Mouse (Mus musculus): Measurements from ENCODE around the gene Igfn1. TPM values are rescaled to one million over a fixed set of nuclear protein-coding genes. Genes with fewer than 3 reads are reported as not detected.

The Igfn1 gene
- polyA plus RNA-seq (2016; fragmentation: Nextera tagmentation; extraction: Ambion mirVana), result not detected in 2 replicates

DNA sequence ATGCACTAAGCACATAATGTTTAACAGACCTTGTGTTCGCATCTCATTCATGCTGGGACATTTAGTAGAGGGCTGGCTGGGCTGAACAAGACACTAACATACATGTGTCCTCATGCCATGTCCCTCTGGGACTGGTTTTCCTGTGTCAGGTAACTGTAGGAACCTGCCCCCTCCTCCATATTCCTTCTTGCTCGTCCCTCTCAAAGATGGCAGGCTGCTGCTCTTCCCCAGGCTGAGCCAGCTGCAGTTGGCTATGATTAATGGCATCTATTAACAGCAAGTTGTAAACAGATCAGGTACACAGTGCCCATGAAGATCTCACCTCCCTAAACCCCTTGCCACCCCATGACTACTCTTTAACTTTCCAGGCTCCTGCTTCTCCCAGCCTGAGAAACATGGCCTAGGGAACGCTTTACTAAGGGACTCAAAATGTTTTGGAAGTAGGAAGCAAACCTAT lies at the start of gene Igfn1:
Gene Igfn1, minus strand, starts transcription at position 51 of the 457 bp plus-strand sequence.
- no peaks in the 10 kb centered on the region for H3K36me3 ChIP-seq
- H3K4me1 ChIP-seq, result peaks cover 11% of the 10 kb centered on the region
- H3K9ac ChIP-seq, result no peak within 1 kb of the TSS
- no peak for ATAC-seq (ENCODE audit: low FRiP score, low read depth)
- peak within 1 kb of the TSS; percentile 70 for H3K4me2 ChIP-seq (replicated peaks)
- H3K9me3 ChIP-seq, result no peaks in the 10 kb centered on the region
- no peak within 1 kb of the TSS for H3K4me3 ChIP-seq
- H3K27ac ChIP-seq, result no peak within 1 kb of the TSS
- H3K27me3 ChIP-seq (replicated peaks), result peaks cover 7% of the 10 kb centered on the region; the same call in 1 of the 2 replicates
- 74% methylated on average over 3 of the region's 3 CpGs for WGBS

DNA sequence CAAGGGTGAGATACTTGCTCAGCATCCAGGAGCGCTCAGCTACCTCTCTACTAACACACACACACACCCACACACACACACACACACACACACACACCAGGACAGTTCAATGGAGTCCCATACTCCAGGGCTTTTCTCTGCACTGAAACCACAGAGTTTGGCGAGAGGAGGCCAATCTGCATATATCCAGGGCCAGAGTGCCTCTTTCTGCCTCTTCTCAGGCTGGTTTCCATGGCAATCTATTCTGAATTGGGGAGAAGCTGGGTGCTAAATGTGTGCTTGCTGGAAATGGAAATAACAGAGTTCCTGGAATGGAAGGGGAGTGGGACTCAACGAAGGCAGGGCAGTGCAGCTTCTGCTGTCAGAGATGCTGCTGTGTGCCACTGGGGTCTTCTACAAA lies 49.6 kb upstream of the Igfn1 start:
- Histone ChIP-seq H3K4me1 (peaks cover 11% of the 10 kb centered on the region), H3K4me2 (replicated peaks) (no peak overlapping the region), H3K27ac (no peak overlapping the region), H3K27me3 (replicated peaks) (peaks cover 29% of the 10 kb centered on the region), H3K9me3 (no peaks in the 10 kb centered on the region), H3K9ac (no peak overlapping the region), H3K4me3 (no peak overlapping the region), H3K36me3 (no peaks in the 10 kb centered on the region)
- WGBS, result 62% methylated on average over 3 of the region's 3 CpGs
- ATAC-seq (ENCODE audit: low FRiP score, low read depth), result no peak

DNA sequence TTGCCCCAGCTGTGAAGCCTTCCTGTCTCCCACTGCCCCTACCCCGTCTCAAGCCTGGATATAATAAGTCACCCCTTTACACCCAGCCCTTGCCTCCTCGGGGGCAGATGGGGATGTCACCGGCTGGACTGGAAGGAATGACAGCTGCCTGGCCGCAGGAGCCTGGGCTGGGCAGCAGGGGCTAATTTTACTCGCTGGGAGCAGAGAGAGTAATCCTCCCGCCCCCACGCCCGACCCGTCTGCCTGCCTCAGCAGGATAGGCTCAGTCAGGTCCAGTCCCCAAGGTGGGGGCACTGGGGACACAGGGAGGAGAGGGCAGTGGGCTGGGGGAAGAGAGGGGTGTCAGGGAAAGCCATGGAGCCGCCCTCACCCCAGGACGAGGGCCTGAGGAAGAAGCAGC lies 46.4 kb upstream of the Igfn1 start, which contains the start of gene Cacna1s:
Gene Cacna1s, plus strand, starts transcription at position 204 of the 400 bp plus-strand sequence.
- Histone ChIP-seq H3K4me3 (no peak within 1 kb of the TSS; the same call in 1 of the 2 replicates), H3K27me3 (replicated peaks) (peaks cover 46% of the 10 kb centered on the region), H3K9ac (no peak within 1 kb of the TSS), H3K4me2 (replicated peaks) (no peak within 1 kb of the TSS), H3K27ac (no peak within 1 kb of the TSS), H3K9me3 (no peaks in the 10 kb centered on the region), H3K36me3 (no peaks in the 10 kb centered on the region), H3K4me1 (peaks cover 16% of the 10 kb centered on the region)
- 41% methylated on average over 11 of the region's 11 CpGs for WGBS
- no peak for ATAC-seq (ENCODE audit: low FRiP score, low read depth)

DNA sequence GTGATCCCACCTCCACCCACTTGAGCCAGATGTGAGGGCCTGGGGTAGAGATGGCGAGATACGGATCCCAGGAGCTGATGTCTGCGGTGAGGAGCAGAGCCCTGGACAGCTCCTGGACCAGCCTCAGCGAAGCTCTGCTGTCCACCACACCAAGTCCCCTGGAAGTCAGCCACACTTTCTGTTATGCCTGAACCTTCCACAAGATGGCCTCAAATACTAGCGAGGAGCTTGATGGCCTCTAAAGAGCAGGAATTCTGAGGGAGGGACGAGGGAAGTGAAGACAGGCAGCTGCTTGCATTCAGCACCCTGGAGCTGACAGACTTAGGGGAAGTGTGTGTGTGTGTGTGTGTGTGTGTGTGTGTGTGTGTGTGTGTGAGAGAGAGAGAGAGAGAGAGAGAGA lies 45.3 kb upstream of the Igfn1 start:
- Histone ChIP-seq H3K27ac (no peak overlapping the region), H3K4me2 (replicated peaks) (peak overlapping the region; percentile 65), H3K4me3 (peak overlapping the region; percentile 27; the same call in 1 of the 2 replicates), H3K4me1 (peaks cover 16% of the 10 kb centered on the region), H3K36me3 (no peaks in the 10 kb centered on the region), H3K9ac (peak overlapping the region; percentile 30; the same call in 1 of the 2 replicates), H3K27me3 (replicated peaks) (peaks cover 46% of the 10 kb centered on the region), H3K9me3 (no peaks in the 10 kb centered on the region)
- 0% methylated on average over 6 of the region's 6 CpGs for WGBS
- ATAC-seq (ENCODE audit: low FRiP score, low read depth), result peak; percentile 70

DNA sequence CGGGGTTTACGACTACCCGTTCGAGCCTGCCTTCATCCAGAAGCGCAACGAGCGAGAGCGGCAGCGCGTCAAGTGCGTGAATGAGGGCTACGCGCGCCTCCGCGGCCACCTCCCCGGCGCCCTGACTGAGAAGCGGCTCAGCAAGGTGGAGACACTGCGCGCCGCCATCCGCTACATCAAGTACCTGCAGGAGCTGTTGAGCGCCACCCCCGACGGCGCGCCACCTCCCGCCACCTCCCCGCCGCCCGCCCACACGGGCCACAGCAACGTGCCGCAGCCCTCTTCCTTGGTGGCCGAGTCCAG lies 44.8 kb upstream of the Igfn1 start:
- Histone ChIP-seq H3K9me3 (no peaks in the 10 kb centered on the region), H3K27me3 (replicated peaks) (peaks cover 46% of the 10 kb centered on the region), H3K9ac (peak overlapping the region; percentile 30; the same call in 1 of the 2 replicates), H3K36me3 (no peaks in the 10 kb centered on the region), H3K4me2 (replicated peaks) (peak overlapping the region; percentile 65), H3K4me1 (peaks cover 16% of the 10 kb centered on the region), H3K4me3 (peak overlapping the region; percentile 27), H3K27ac (no peak overlapping the region)
- ATAC-seq (ENCODE audit: low FRiP score, low read depth), result peak; percentile 39; the same call in 1 of the 2 replicates
- 1% methylated on average over 36 of the region's 36 CpGs for WGBS

DNA sequence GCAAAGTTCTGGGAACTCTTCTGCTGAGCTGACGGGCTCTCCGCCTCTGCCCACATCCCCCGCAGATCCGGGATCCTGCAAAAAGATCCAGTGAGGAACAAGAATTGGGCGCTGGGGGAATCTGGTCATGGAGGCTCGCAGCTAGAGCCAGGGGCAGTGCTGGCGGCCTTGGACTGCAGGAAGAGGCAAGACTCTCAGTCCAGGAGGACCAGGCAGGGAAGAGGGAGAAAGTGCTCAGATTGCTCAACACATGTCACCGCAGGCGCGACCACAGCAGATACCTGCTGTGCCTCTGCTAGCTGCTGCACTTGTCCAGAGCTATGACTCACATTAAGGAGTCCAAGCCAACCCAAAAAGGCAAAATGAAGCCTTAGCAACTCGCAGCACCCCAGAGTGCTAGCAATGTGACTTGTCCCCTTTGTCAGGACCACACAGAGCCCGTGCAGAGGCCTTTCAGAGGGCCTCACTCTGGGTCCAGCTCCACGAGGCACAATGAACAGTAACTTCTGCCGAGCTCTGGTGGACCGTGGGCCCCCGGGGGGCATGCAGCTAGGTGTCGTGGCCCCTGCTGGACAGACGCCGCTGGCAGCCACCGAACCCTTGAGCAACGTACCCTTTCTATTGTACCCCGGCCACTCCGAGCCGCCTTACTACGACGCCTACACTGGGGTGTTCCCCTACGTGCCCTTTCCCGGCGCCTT lies 44.3 kb upstream of the Igfn1 start, which contains the start of gene Ascl5:
Gene Ascl5, plus strand, starts transcription at position 493 of the 701 bp plus-strand sequence.
- ATAC-seq (ENCODE audit: low FRiP score, low read depth), result no peak
- no peaks in the 10 kb centered on the region for H3K9me3 ChIP-seq
- WGBS, result 23% methylated on average over 29 of the region's 29 CpGs
- no peak within 1 kb of the TSS for H3K27ac ChIP-seq
- H3K4me1 ChIP-seq, result peaks cover 16% of the 10 kb centered on the region
- no peaks in the 10 kb centered on the region for H3K36me3 ChIP-seq
- H3K9ac ChIP-seq, result peak within 1 kb of the TSS; percentile 30; the same call in 1 of the 2 replicates
- peak within 1 kb of the TSS; percentile 27 for H3K4me3 ChIP-seq
- peaks cover 46% of the 10 kb centered on the region for H3K27me3 ChIP-seq (replicated peaks)
- peak within 1 kb of the TSS; percentile 65 for H3K4me2 ChIP-seq (replicated peaks)

DNA sequence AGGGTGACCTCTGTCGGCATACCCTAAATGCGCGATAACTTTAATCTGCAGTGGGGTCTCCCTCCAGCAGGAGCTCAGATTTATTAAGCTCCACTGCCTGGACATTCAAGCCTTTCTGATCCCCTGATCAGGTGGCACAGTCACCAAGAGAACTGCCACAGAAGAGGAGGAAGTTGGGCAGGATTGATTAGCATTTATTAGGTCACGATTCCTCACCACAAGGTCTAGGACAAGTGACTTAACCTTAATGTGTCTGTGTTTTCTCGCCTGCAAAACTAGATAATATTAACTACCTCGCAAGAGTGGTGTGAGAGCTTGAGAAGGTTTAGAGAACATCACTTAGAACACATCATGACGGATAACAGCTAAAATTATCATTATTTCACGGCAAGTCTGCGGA lies 41.8 kb upstream of the Igfn1 start:
- ATAC-seq (ENCODE audit: low FRiP score, low read depth), result no peak
- Histone ChIP-seq H3K4me2 (replicated peaks) (no peak overlapping the region), H3K27me3 (replicated peaks) (peaks cover 33% of the 10 kb centered on the region), H3K4me3 (no peak overlapping the region), H3K27ac (no peak overlapping the region), H3K36me3 (no peaks in the 10 kb centered on the region), H3K9ac (no peak overlapping the region), H3K9me3 (no peaks in the 10 kb centered on the region), H3K4me1 (peaks cover 16% of the 10 kb centered on the region)
- 75% methylated on average over 9 of the region's 9 CpGs for WGBS

DNA sequence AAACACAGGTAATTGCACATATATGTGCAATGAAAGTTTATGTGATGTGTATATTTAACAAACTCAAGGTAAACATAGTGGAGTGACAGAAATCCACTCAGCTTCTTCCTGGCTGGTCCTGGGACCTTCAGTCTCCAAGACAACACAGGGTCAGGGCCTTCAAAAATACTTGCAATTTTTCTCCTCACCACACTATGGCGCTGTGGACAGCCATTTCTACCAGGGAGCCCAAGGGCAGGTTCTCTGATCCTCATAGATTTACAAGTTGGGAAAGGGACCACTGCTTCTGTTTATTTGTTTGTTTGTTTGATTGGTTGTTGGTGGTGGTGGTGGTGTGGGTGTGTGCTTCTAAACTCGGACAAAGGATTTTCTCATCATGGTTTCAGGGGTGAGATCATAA lies 41.3 kb upstream of the Igfn1 start:
- H3K4me1 ChIP-seq, result peaks cover 12% of the 10 kb centered on the region
- no peak for ATAC-seq (ENCODE audit: low FRiP score, low read depth)
- H3K4me2 ChIP-seq (replicated peaks), result no peak overlapping the region
- H3K27ac ChIP-seq, result no peak overlapping the region
- H3K27me3 ChIP-seq (replicated peaks), result peaks cover 28% of the 10 kb centered on the region
- no peaks in the 10 kb centered on the region for H3K36me3 ChIP-seq
- no peak overlapping the region for H3K9ac ChIP-seq
- no peak overlapping the region for H3K4me3 ChIP-seq
- WGBS, result 7% methylated on average over 2 of the region's 2 CpGs
- no peaks in the 10 kb centered on the region for H3K9me3 ChIP-seq

DNA sequence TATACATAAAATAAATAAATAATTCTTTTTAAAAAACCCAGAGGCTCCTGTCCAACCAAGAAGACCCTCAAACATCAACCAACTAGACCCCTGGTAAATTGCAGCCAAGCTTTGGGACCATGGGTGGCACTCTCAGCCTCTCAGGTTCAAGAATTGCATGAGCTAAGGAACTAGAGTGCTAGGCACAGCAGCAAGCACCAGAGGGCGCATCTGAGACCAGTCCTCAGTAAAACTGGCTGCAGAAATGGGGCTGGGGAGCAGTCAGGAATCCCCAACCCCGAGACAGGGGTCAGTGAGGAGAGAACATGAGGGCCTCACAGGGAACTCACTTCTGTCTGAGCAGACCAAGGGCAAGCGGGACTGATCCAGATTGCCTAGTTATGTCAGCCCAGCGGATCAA lies 39.6 kb upstream of the Igfn1 start:
- no peaks in the 10 kb centered on the region for H3K9me3 ChIP-seq
- peaks cover 18% of the 10 kb centered on the region for H3K27me3 ChIP-seq (replicated peaks)
- no peak overlapping the region for H3K9ac ChIP-seq
- 16% methylated on average over 4 of the region's 4 CpGs for WGBS
- H3K27ac ChIP-seq, result no peak overlapping the region
- ATAC-seq (ENCODE audit: low FRiP score, low read depth), result no peak
- no peak overlapping the region for H3K4me2 ChIP-seq (replicated peaks)
- no peak overlapping the region for H3K4me3 ChIP-seq
- H3K36me3 ChIP-seq, result no peaks in the 10 kb centered on the region
- H3K4me1 ChIP-seq, result peaks cover 7% of the 10 kb centered on the region

DNA sequence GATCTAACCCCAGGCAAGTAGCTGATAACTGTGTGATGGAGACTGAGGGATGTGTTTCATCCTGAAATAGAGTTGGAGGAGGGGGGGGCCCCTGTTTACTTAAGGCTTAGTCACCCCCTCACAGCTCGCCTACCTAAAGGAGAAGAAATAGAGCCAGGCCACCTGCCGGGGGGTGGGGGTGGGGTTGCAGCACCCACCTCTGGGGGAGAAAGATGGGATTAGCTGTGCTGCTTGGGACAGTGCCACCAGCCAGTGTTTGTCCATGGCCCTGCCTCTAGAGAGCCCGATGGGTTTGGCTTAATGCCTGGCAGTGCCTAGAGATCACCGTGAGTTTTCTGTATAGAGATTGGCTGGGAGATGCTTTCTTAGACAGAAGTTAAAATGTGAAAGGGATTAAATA lies 34.7 kb upstream of the Igfn1 start:
- H3K4me3 ChIP-seq, result no peak overlapping the region
- H3K27ac ChIP-seq, result no peak overlapping the region
- H3K9me3 ChIP-seq, result no peaks in the 10 kb centered on the region
- H3K4me1 ChIP-seq, result 0 out of 2 replicates have a peak, but pooled peaks cover 6% of the 10 kb centered on the region
- H3K36me3 ChIP-seq, result peaks cover 1% of the 10 kb centered on the region; the same call in 1 of the 2 replicates
- no peak overlapping the region for H3K9ac ChIP-seq
- H3K27me3 ChIP-seq (replicated peaks), result peaks cover 4% of the 10 kb centered on the region; the same call in 1 of the 2 replicates
- 45% methylated on average over 4 of the region's 4 CpGs for WGBS
- 0 out of 2 replicates have a peak, but pooled peaks have one; percentile 41 for ATAC-seq (ENCODE audit: low FRiP score, low read depth)
- H3K4me2 ChIP-seq (replicated peaks), result no peak overlapping the region

DNA sequence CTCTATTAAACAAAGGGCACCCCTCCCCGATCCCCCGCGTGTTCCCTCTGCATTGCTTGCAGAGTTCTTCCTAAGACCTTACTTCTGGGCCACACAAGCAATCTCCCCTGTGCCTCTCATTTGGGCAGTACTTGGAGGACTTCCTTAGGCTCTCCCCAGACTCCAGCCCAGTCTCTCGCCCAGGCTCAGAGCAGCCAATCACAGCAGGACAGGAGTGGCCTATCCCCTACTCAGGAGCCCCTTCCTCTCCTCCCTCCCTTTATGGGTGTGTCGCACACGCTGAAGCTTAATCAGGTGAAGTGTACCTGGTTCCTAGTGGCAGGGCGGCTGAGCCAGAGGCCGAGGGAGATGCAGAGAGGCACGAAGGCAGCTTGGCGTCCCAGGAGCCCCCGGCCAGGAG lies 34.3 kb upstream of the Igfn1 start:
- 20% methylated on average over 11 of the region's 11 CpGs for WGBS
- H3K27me3 ChIP-seq (replicated peaks), result peaks cover 4% of the 10 kb centered on the region; the same call in 1 of the 2 replicates
- no peak overlapping the region for H3K27ac ChIP-seq
- no peak overlapping the region for H3K4me2 ChIP-seq (replicated peaks)
- no peaks in the 10 kb centered on the region for H3K9me3 ChIP-seq
- no peak for ATAC-seq (ENCODE audit: low FRiP score, low read depth)
- H3K4me3 ChIP-seq, result no peak overlapping the region
- peaks cover 4% of the 10 kb centered on the region; the same call in 1 of the 2 replicates for H3K36me3 ChIP-seq
- H3K4me1 ChIP-seq, result 0 out of 2 replicates have a peak, but pooled peaks cover 6% of the 10 kb centered on the region
- H3K9ac ChIP-seq, result no peak overlapping the region

DNA sequence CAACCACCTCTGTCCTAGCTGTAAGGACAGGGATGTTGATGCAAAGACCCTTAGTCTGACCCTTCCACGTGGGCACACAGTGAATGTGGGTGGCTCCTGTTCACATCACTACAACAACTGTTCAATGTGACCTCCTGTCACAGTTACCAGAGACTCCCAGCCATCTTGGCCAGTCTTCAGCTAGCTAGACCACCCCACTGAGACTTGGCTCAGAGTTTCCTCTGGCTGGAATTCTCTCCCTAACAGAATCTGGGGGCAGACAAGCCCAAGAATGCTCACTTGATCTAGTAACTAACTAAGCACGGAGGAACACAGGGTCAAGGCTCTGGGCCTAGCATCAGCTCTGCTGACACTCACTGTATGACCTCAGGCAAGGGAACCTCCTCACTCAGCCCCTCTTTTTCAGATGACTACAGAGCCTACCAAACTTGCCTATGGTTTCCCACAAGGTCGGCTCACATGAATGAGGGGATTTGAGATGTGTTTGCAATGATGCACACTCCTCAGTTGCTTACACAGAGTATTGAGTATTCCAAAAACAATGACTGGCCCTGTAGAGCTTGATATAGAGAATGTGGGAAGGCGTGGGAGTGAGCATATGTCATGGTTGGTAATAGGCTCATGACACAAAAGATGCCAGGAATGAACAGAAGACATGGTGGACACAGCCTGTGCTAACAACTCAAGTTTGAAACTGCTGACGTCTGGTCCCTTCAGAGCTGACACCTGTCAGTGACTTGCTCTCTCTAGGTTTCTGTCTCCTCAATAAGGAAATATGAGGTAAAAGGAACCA lies 32.8 kb upstream of the Igfn1 start:
- no peak overlapping the region for H3K27ac ChIP-seq
- no peak for ATAC-seq (ENCODE audit: low FRiP score, low read depth)
- peaks cover 19% of the 10 kb centered on the region for H3K36me3 ChIP-seq
- no peaks in the 10 kb centered on the region for H3K9me3 ChIP-seq
- H3K9ac ChIP-seq, result no peak overlapping the region
- H3K27me3 ChIP-seq (replicated peaks), result peaks cover 4% of the 10 kb centered on the region; the same call in 1 of the 2 replicates
- H3K4me3 ChIP-seq, result no peak overlapping the region
- H3K4me1 ChIP-seq, result 0 out of 2 replicates have a peak, but pooled peaks cover 6% of the 10 kb centered on the region
- H3K4me2 ChIP-seq (replicated peaks), result no peak overlapping the region
- WGBS, result 80% methylated on average over 5 of the region's 5 CpGs
